Mouse (Mus musculus) thymus, adult 2 months (tissue): Measurements from ENCODE around the gene Mbtps1. TPM values are rescaled to one million over a fixed set of nuclear protein-coding genes. Genes with fewer than 3 reads are reported as not detected.

Experiments used
- DNase-seq: peaks from one replicate; pipeline ENCODE4 v3.0.0; 2021
- H3K27ac ChIP-seq: fragments of 200-500 bp; 2 replicates; pipeline ENCODE4 v1.5.1; 2012; ENCODE audit warnings: low read length, control low read depth; ENCODE audit not compliant: control insufficient read depth, insufficient read depth
- H3K27me3 ChIP-seq: fragments of 200-500 bp; 2 replicates; pipeline ENCODE4 v1.6.1; 2012; ENCODE audit warnings: mild to moderate bottlenecking, low read length, moderate library complexity, mixed read lengths; ENCODE audit not compliant: control insufficient read depth, insufficient read depth
- H3K36me3 ChIP-seq: fragments of 200-500 bp; 2 replicates; pipeline ENCODE4 v1.6.1; 2012; ENCODE audit warnings: mild to moderate bottlenecking, low read length, moderate library complexity; ENCODE audit not compliant: control insufficient read depth, insufficient read depth
- H3K4me1 ChIP-seq: fragments of 200-500 bp; replicated peaks from 2 replicates; pipeline ENCODE4 v1.6.1; 2012; ENCODE audit warnings: low read length; ENCODE audit not compliant: control insufficient read depth, insufficient read depth
- H3K4me3 ChIP-seq: fragments of 200-500 bp; 2 replicates; pipeline ENCODE4 v1.5.1; 2012; ENCODE audit warnings: mild to moderate bottlenecking, low read length, control low read depth, moderate library complexity; ENCODE audit not compliant: control insufficient read depth, insufficient read depth
- CTCF ChIP-seq: fragments of 200-500 bp; IDR thresholded peaks from 2 replicates; pipeline ENCODE4 v1.5.1; 2012; ENCODE audit warnings: mild to moderate bottlenecking, control low read depth, low read length, moderate library complexity, borderline replicate concordance; ENCODE audit not compliant: control insufficient read depth, poor library complexity, insufficient read depth; ENCODE audit errors: extremely low read depth
- POLR2A ChIP-seq: fragments of 200-500 bp; IDR thresholded peaks from 2 replicates; pipeline ENCODE4 v1.6.1; 2012; ENCODE audit warnings: mild to moderate bottlenecking, low read length, control low read depth, moderate library complexity; ENCODE audit not compliant: control insufficient read depth, poor library complexity, insufficient read depth; ENCODE audit errors: extremely low read depth
- WGBS: fragments of 180-500 bp; shearing (Covaris S2); methylation state at CpG from one replicate; pipeline ENCODE4 v1.1.7; 2018; 5-methylcytosine and 5-hydroxymethylcytosine counted together
- polyA plus RNA-seq: library from polyadenylated mRNA; depleted of rRNA; stranded (reverse); fragments of >200 nt; gene quantifications from 2 replicates; pipeline ENCODE4 v1.2.3, GENCODE M21; 2012

The Mbtps1 gene
- polyA plus RNA-seq, 1 experiment: 166 TPM

GRCm38 (mm10) chr8:119590348-119590747 lies 31.8 kb upstream of the Mbtps1 start:
- TF ChIP-seq CTCF: no peak
- 90% methylated on average over 14 of the region's 14 CpGs for WGBS
- Histone ChIP-seq H3K4me1 (peaks cover 10% of the 10 kb centered on the region), H3K27me3 (no peaks in the 10 kb centered on the region), H3K27ac (no peak overlapping the region), H3K4me3 (no peak overlapping the region), H3K36me3 (no peaks in the 10 kb centered on the region)
- no peak for DNase-seq

- Histone ChIP-seq H3K27me3 (no peaks in the 10 kb centered on the region), H3K36me3 (no peaks in the 10 kb centered on the region), H3K4me1 (peaks cover 10% of the 10 kb centered on the region), H3K27ac (no peak overlapping the region), H3K4me3 (no peak overlapping the region)
- TF ChIP-seq CTCF (no peak), POLR2A (no peak)
- no peak for DNase-seq
- 90% methylated on average over 10 of the region's 10 CpGs for WGBS
Measured at GRCm38 (mm10) chr8:119588844-119589243, 30.3 kb upstream of the Mbtps1 start.

- H3K4me3 ChIP-seq: no peak overlapping the region
- H3K4me1 ChIP-seq: peaks cover 10% of the 10 kb centered on the region
- no peaks in the 10 kb centered on the region for H3K36me3 ChIP-seq
- 85% methylated on average over 4 of the region's 4 CpGs for WGBS
- H3K27me3 ChIP-seq: no peaks in the 10 kb centered on the region
- no peak for TF ChIP-seq CTCF
- TF ChIP-seq POLR2A: no peak
- H3K27ac ChIP-seq: no peak overlapping the region
- no peak for DNase-seq
Measured at GRCm38 (mm10) chr8:119588321-119588720, 29.8 kb upstream of the Mbtps1 start.

GRCm38 (mm10) chr8:119585901-119586300 lies 27.4 kb upstream of the Mbtps1 start:
- Histone ChIP-seq H3K36me3 (no peaks in the 10 kb centered on the region), H3K27ac (peak overlapping the region; percentile 55), H3K4me1 (peaks cover 21% of the 10 kb centered on the region), H3K4me3 (peak overlapping the region; percentile 42), H3K27me3 (no peaks in the 10 kb centered on the region)
- DNase-seq: no peak
- WGBS: 6% methylated on average over 22 of the region's 24 CpGs
- no peak for TF ChIP-seq CTCF
- TF ChIP-seq POLR2A: peak; percentile 54

- 93% methylated on average over 5 of the region's 5 CpGs for WGBS
- peaks cover 35% of the 10 kb centered on the region for H3K4me1 ChIP-seq
- H3K27me3 ChIP-seq: no peaks in the 10 kb centered on the region
- H3K27ac ChIP-seq: no peak overlapping the region
- H3K4me3 ChIP-seq: no peak overlapping the region
- no peaks in the 10 kb centered on the region for H3K36me3 ChIP-seq
- no peak for DNase-seq
- TF ChIP-seq POLR2A (no peak), CTCF (no peak)
Measured at GRCm38 (mm10) chr8:119580441-119581161, 22.1 kb upstream of the Mbtps1 start.

- Histone ChIP-seq H3K4me3 (no peak overlapping the region), H3K4me1 (peaks cover 28% of the 10 kb centered on the region), H3K27me3 (no peaks in the 10 kb centered on the region), H3K36me3 (no peaks in the 10 kb centered on the region), H3K27ac (no peak overlapping the region)
- no peak for TF ChIP-seq CTCF
- TF ChIP-seq POLR2A: no peak
- 84% methylated on average over 13 of the region's 13 CpGs for WGBS
- DNase-seq: no peak
Measured at GRCm38 (mm10) chr8:119579096-119579495, 20.6 kb upstream of the Mbtps1 start.

- Histone ChIP-seq H3K27me3 (no peaks in the 10 kb centered on the region), H3K4me1 (peaks cover 43% of the 10 kb centered on the region), H3K27ac (no peak overlapping the region), H3K36me3 (no peaks in the 10 kb centered on the region), H3K4me3 (peak overlapping the region; percentile 86)
- WGBS: 3% methylated on average over 16 of the region's 16 CpGs
- TF ChIP-seq CTCF: no peak
- TF ChIP-seq POLR2A: no peak
- DNase-seq: no peak
Measured at GRCm38 (mm10) chr8:119575366-119575726, 16.8 kb upstream of the Mbtps1 start.
